Mouse (Mus musculus) layer of hippocampus, adult 18-20 months (tissue): ENCODE results near the gene Slc45a1. TPM values are rescaled to one million over a fixed set of nuclear protein-coding genes. Genes with fewer than 3 reads are reported as not detected.
"Not testable (repeated sequence)": the region's sequence is repeated elsewhere in the genome, so short reads cannot be mapped to it uniquely, and the experiment has no call there.

ENCODE experiments used
- DNase-seq, 2 experiments: peaks; one replicate each; pipeline ENCODE4 v3.0.0; 2022; ENCODE audit warnings: low spot score in 2 of 2
- total RNA-seq, 2 experiments: library from RNA; stranded (reverse); gene quantifications; 2 replicates each; pipeline ENCODE4 v1.2.3; 2021

Slc45a1 gene
- total RNA-seq, 2 experiments from 2014 or later = 37.8 to 39.3 TPM

- DNase-seq = peak in 1 of 2 experiments; percentile 60
Observed at GRCm38 (mm10) chr4:150606449-150607161, 45.4 kb downstream of the Slc45a1 start.

- no peak for DNase-seq
Observed at GRCm38 (mm10) chr4:150605804-150606203, 46.2 kb downstream of the Slc45a1 start.

GRCm38 (mm10) chr4:150603366-150604061 is 48.5 kb downstream of the Slc45a1 start:
- DNase-seq = no peak

- no peak for DNase-seq
Observed at GRCm38 (mm10) chr4:150601489-150601888, 50.5 kb downstream of the Slc45a1 start.

- not testable (repeated sequence) for DNase-seq
Observed at GRCm38 (mm10) chr4:150600503-150600902, 51.5 kb downstream of the Slc45a1 start.

GRCm38 (mm10) chr4:150599119-150599992 is 52.6 kb downstream of the Slc45a1 start:
- no peak for DNase-seq

- DNase-seq = no peak
Observed at GRCm38 (mm10) chr4:150598686-150599085, 53.3 kb downstream of the Slc45a1 start.

- DNase-seq = no peak
Observed at GRCm38 (mm10) chr4:150595991-150596390, 56.0 kb downstream of the Slc45a1 start.

- no peak for DNase-seq
Observed at GRCm38 (mm10) chr4:150595071-150595470, 56.9 kb downstream of the Slc45a1 start.

GRCm38 (mm10) chr4:150594298-150594829 is 57.6 kb downstream of the Slc45a1 start:
- no peak for DNase-seq

- no peak for DNase-seq
Observed at GRCm38 (mm10) chr4:150593473-150594217, 58.3 kb downstream of the Slc45a1 start.

GRCm38 (mm10) chr4:150592087-150592486 is 59.9 kb downstream of the Slc45a1 start:
- DNase-seq = no peak

- no peak for DNase-seq
Observed at GRCm38 (mm10) chr4:150591602-150592001, 60.4 kb downstream of the Slc45a1 start.

- DNase-seq = no peak
Observed at GRCm38 (mm10) chr4:150590621-150591282, 61.2 kb downstream of the Slc45a1 start.

GRCm38 (mm10) chr4:150588300-150588621 is 63.7 kb downstream of the Slc45a1 start:
- no peak for DNase-seq

GRCm38 (mm10) chr4:150587597-150588299 is 64.2 kb downstream of the Slc45a1 start:
- DNase-seq = no peak

GRCm38 (mm10) chr4:150586275-150586674 is 65.7 kb downstream of the Slc45a1 start:
- DNase-seq = no peak

- DNase-seq = no peak
Observed at GRCm38 (mm10) chr4:150585800-150586199, 66.2 kb downstream of the Slc45a1 start.

- no peak for DNase-seq
Observed at GRCm38 (mm10) chr4:150583777-150584135, 68.2 kb downstream of the Slc45a1 start.
